Mouse (Mus musculus) olfactory bulb, adult 2 months (tissue): ENCODE data around the gene Hamp2.

ENCODE experiments used
- CTCF ChIP-seq: fragments of 200-500 bp; IDR thresholded peaks from 2 replicates; pipeline ENCODE4 v1.5.1; 2012; ENCODE audit warnings: low read depth, mild to moderate bottlenecking, low read length, moderate library complexity; ENCODE audit not compliant: insufficient read depth
- POLR2A ChIP-seq: fragments of 200-500 bp; IDR thresholded peaks from 2 replicates; pipeline ENCODE4 v1.6.1; 2012; ENCODE audit warnings: mild to moderate bottlenecking, low read depth, low read length, moderate library complexity; ENCODE audit not compliant: insufficient read depth

DNA sequence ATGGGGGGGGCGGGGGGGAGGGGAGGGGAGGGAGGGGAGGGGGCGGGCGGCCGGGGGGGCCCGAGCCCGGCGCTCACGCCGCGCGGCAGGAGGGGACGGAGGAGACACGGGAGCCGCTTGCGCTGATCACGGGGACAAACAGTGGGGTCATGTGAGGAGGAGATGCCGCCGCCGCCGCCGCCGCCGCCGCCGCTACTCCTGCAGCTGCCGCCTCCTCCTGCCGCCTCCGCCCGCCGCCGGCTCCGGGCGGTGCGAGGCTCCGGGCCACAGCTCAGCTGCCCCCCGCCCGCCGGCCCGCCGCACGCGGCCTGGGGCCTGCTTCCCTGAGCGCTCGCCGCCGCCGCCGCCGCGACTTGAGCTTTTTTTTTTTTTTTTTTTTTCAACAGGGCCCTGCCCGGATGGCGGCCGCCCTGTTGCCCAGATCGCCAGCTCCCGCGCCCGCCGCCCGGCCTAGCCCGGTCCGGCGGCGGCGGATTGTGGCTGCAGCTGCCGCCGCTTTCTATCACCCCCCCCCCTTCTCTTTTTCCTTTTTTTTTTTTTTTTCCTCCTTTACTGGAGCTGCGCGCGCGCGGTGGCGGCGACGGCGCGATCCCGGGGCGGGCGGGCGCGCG is 32.4 kb upstream of the Hamp2 start, which contains the start of gene Usf2:
- TF ChIP-seq CTCF (no peak), POLR2A (0 out of 2 replicates have a peak, but pooled peaks have one; percentile 22)
